Mouse (Mus musculus) erythroid progenitor cell, adult 5-6 weeks (primary cell): Measurements from ENCODE around the gene Ppm1b. TPM values are rescaled to one million over a fixed set of nuclear protein-coding genes. Genes with fewer than 3 reads are reported as not detected.

ENCODE experiments used
- ATAC-seq: replicated peaks from 2 replicates; pipeline ENCODE4 v1.8.0; 2016; ENCODE audit warnings: moderate number of reproducible peaks, mild to moderate bottlenecking, moderate TSS enrichment, inconsistent platforms; ENCODE audit not compliant: poor library complexity, low FRiP score, severe bottlenecking
- total RNA-seq, 2 experiments: library from RNA; stranded (forward) in 1 of 2; stranded (reverse) in 1 of 2; fragments of 150-400 nt in 1 of 2; fragments of 186-747, 209-891 nt in 1 of 2; gene quantifications; 2 replicates each; pipeline versions ENCODE4 v1.2.3 to v1.2.4; 2015 to 2017; ENCODE audit warnings: low replicate concordance in 2 of 2

Gene Ppm1b
- total RNA-seq, 2 experiments from 2014 or later: 107 to 124 TPM

DNA sequence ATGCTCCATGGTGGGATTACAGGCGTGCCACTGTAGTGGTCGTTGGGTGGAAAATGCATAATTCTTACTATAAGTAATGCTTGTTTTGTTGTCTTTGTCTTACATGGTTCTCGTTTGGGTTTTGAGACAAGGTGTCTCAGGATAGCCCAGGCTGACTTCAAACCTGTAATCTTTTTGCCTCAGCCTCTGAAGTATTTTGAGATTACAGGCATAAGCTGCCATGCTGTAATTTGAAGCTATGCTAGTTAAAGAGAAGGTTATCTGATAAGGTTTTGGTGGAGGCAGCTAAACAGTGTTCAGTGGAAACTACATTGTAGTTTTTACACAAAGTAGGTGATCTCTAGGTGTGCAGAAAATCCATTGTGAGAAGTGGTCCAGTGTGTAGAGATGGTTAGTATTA, 61.8 kb downstream of the Ppm1b start:
- no peak for ATAC-seq

- ATAC-seq: no peak
Measured at GRCm38 (mm10) chr17:85018794-85019193, 62.3 kb downstream of the Ppm1b start.

DNA sequence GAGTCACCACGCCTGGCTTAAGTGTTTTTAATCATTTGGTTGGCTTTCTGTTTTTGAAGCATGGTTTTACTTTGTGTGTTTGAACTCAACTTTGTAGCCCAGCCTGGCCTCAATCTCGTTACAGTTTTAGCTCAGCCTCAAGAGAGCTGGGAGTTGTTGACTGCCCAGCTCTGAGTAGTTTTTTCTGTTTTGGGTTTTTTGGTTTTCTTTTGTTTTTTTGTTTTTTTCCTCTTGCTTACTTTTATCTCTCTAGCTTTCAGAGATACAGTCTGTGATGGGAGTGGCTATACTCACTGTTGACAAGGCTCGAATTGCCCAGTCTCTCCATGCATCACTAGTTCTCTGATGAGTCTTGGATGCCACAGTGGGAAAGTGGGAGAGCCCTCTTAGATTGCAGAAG, 63.8 kb downstream of the Ppm1b start:
- ATAC-seq: no peak

DNA sequence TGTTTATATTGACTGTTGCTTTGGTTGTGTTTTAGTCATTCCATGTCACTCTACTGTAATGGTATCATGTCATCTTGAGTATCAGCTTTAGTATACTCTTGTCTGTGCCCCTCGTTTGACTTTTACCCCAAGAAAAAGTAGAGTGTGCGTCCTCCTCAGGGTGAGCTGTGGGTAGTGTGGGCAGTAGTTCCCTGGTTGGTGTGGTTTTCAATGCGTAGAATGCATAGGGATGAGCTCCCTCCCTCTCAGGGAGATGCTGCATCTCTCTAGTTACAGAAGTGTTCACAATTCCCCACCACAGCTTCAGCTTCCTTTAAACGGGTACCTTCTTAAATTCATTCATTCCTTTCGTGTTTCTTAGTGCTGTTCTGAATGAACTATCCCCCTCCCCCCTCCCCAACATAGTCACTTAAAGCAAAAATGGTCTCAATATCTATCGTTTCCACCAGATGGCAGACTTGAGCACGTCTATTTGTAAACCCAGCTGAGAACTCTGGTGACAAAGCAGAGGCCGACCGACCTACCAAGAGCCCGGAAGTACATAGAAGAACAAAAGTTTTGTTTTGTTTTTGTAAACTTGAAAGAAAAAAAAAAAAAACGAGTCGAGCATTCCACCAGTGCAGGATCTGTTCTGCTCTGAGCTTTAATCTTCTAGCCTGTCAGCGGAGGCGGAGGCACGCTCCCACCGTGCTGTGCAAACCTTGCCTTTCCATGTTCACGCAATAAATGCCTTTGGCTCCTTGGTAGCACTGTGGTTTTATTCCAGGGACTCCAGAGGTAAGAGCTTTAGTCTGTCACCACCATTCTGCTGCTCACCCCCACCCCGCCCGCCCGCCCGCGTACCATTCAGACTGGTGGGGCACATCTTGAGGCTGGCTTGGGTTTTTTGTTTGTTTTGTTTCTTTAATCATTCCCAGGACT, 67.0 kb downstream of the Ppm1b start:
- ATAC-seq: no peak

- ATAC-seq: no peak
Measured at GRCm38 (mm10) chr17:85024237-85024636, 67.7 kb downstream of the Ppm1b start.

- ATAC-seq: no peak
Measured at GRCm38 (mm10) chr17:85025151-85025550, 68.6 kb downstream of the Ppm1b start.

GRCm38 (mm10) chr17:85026436-85026835, 69.9 kb downstream of the Ppm1b start:
- no peak for ATAC-seq

DNA sequence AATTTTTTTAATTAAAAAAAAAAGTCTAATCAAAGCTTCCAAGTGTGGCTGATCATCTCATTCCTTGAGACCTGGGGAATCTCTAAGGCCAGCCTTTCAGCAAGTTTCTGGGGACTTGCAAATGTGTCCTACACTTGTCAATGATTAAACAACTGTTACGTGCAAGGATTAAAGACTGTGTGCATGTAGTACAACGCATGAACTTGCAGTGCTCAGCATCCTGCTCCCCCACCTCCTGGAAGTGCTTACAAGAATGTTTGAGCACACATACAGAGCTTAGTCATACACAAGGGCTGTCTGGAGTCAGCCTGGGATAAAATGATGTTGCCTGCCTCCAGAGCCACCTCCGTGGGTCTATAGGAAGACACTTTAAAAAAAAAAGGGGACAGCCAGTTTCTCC, 70.7 kb downstream of the Ppm1b start:
- ATAC-seq: no peak

DNA sequence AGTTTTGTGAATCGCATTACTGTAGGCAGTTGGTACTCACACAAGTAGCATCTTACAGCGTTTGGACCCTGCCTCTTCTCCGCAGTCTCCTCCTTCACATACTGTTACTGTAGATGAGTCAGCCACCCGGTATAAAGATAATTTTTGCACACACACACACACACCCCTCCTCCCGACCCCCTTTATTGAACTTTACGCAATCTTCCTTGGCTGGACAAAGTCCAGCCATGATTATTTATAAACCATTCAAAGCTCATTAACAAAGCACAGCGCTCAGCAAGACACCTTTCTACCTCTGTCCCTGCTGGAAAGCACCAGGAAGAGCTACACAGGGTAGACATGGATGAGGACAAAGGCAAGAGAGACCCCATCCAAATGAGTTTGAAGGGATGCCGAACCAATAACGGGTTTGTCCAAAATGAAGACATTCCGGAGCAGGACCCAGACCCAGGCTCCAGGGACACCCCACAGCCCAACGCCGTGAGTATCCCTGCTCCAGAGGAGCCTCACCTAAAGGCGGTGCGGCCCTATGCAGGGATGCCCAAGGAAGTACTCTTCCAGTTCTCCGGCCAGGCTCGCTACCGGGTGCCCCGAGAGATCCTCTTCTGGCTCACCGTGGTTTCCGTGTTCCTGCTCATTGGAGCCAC, 71.7 kb downstream of the Ppm1b start, which contains the start of gene Slc3a1:
Gene Slc3a1 (plus strand): TSS at position 284 of the 647 bp plus-strand sequence.
- ATAC-seq: no peak

DNA sequence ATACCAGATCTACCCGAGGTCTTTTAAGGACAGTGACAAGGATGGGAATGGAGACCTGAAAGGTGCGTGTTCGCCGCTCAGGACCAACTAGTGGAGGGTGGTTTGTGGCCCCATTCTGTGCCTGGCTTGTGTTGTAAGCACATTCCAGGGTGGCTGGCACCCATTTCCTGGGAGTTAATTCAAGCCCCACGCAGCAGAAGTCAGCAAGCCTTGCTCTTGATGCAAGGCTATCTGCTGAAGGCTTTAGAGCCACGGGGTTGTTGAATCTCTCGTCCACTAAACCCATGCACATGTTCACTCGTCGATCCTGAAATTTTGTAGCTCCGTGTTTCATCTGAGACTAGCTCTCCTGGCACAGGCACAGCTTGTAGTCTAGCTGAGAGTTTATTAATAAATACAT, 72.3 kb downstream of the Ppm1b start:
- ATAC-seq: no peak

DNA sequence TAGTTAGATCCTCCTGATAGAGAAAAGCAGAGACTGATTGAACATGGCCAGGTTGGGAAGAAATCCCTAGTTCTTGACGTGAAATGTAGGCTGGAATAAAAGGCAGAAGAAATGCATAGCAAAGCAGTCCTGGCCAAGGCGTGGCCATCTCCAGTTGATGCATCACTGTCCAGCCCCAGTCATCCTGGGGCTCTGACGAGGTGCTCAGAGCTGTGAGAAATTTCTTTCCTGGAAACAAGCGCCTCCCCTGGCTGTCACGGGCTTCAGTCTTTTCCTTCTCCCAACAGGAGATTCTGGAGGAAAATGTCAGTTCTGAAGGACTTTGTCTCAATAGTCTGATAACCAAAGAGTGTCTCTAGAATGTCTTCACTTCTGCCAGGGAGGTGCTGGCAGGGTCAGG, 74.1 kb downstream of the Ppm1b start:
- ATAC-seq: no peak

DNA sequence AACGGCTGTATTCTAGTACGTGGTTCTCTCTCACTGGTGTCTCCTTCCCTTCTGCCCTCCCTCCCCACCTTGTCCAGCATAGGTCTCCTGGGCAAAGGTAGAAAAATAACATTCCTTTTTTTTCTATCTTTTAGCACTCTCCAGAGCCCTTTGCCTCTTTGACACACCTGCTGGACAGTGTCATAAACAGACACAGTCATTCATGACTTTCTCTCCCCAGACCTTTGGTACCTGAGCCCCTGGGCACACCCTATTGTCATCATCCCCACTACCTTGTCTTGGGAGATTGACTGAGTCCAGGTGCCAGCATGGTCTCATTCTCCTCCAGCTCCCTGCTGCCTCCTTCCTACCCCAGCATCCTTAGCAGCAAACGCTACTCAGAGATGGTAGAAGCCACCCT, 76.5 kb downstream of the Ppm1b start:
- ATAC-seq: no peak

DNA sequence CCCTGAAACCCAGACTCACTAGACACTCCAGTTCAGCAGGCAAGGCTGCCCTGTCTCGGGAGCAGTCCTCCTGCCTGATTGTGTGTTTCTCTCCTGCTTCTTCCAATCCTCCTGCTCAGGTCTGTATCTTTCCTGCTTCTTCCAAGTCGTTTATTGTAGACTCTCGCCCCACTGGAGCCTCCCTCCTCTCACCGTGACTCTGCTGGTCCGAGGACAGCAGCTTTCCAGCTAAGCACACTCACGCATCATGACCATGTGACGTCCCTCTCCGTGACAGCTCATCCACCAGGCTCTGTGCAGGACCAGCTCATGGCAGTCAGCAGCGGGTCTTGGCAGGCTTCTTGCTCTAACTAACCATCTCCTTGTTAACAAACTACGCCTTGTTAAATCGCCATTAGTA, 77.5 kb downstream of the Ppm1b start:
- ATAC-seq: no peak

DNA sequence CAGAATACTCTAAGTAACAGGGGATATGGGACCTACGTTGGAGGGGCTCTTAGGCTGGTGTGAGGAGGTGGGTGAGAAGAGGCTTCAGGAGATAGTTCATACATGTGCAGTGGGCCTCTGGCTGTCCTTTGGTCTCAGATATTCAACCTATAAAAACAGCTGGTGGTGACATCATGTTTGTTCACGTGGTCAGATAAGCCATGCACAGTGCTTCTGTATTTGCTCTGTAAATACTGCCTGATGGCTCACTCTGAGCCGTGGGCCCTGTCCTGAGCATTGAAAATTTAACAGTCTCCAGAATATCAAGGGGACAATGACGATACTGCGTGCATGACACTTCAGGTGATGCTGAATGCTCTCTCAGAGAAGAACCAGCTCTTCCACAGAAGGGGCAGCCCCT, 81.3 kb downstream of the Ppm1b start:
- ATAC-seq: no peak

DNA sequence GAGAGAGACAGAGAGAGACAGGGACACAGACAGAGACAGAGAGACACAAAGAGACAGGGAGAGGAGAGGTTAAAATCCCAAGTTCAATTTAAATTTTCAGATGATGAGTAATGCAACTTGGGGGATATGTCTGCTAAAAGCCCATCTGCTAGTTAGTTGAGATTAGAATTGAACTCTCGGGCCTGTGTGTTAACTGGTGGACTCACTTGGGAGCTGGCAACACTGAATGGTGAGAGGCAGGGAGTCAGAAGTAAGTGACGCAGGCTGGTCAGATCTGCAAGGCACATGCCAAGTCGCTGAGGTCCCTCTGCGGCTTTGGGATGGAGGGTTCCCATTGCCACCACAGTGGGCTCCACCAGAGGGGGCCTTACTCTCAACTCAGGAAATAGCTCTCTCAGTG, 81.8 kb downstream of the Ppm1b start:
- ATAC-seq: no peak

GRCm38 (mm10) chr17:85038761-85039160, 82.2 kb downstream of the Ppm1b start:
- ATAC-seq: no peak

DNA sequence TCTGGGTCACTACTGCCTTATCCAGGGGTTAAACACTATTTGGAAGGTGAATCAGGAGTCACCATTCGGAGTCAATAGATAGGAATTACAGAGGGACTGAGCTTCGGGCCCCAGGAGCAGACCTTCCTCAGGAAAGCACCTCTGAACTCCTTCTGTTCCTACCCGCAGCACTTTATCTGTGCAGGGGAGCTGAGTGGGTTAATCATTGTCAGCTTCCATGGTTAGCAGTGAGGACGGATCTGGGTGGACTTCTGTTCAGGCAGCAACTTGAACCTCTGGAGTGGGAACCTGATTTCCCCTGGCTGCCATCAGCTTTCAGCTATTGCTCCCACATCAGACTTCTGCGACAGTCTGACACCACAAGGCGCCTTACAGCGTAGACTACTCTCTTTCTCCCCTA, 84.4 kb downstream of the Ppm1b start:
- ATAC-seq: no peak

DNA sequence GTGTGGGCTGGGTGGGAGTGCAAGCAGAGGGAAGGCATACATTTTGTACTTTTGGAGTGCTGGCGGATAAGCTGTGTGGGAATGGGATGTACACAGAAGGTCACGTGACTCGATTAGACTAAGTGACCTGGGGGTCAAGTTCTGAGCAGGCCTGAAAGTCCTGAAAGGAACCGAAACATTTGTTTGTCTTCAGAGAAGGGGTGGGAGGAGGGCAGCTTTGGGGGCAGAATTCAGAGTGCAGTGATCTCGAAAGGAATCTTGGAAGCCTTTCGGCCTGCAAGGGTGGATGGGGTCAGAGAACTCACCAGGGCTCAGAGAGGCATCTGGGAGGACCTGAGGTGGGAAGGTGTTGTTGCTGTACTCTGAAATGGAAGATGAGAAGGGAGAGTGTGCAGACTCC, 85.9 kb downstream of the Ppm1b start:
- no peak for ATAC-seq

- ATAC-seq: no peak
Measured at GRCm38 (mm10) chr17:85043404-85043816, 86.9 kb downstream of the Ppm1b start.

- no peak for ATAC-seq
Measured at GRCm38 (mm10) chr17:85044466-85044865, 87.9 kb downstream of the Ppm1b start.

GRCm38 (mm10) chr17:85045160-85045559, 88.6 kb downstream of the Ppm1b start:
- no peak for ATAC-seq
